Mouse (Mus musculus) C2C12 (cell line): ENCODE results near the gene Wsb1.

Experiments used
- CTCF ChIP-seq: IDR thresholded peaks from one replicate; pipeline ENCODE4 v1.5.1; 2011; ENCODE audit not compliant: control insufficient read depth, insufficient read depth, insufficient read length
- MAX ChIP-seq: IDR thresholded peaks from one replicate; pipeline ENCODE4 v1.6.1; 2011; ENCODE audit warnings: mild to moderate bottlenecking, control low read depth
- MYOG ChIP-seq: IDR thresholded peaks from one replicate; pipeline ENCODE4 v1.6.1; 2011; ENCODE audit not compliant: control insufficient read depth, insufficient read length; ENCODE audit errors: extremely low read depth

DNA sequence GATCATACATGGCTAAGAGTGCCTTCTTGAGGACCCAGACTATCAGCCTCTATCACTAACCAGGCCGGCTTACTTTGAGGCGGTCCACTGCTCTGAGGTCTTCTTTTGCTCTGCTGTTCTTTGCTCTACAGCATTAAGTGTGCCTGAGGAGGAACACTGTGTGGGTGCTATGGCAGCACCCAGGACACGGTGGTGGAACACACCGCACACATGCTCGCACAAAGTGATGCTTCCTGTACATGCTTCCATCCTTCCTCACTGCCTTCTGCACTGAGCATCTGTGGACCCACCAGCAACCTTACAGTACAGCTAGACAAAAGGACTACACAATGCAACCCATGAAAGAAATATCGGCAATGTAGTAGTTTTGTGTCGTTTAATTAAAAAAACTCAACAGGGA, 15.4 kb downstream of the Wsb1 start:
- TF ChIP-seq CTCF (no peak), MYOG (no peak), MAX (no peak)
